Mouse (Mus musculus): Measurements from ENCODE around the gene Tspan14.
A peak's percentile ranks its signal among the peaks of the same experiment; 100 is the strongest.

The Tspan14 gene

GRCm38 (mm10) chr14:40952301-40952700 lies 14.3 kb downstream of the Tspan14 start:
- DNase-seq (ENCODE audit: low spot score in 2 of 2), result no peak

- no peak for DNase-seq (ENCODE audit: low spot score in 2 of 2)
Observed at GRCm38 (mm10) chr14:40949730-40950614, 16.6 kb downstream of the Tspan14 start.

DNA sequence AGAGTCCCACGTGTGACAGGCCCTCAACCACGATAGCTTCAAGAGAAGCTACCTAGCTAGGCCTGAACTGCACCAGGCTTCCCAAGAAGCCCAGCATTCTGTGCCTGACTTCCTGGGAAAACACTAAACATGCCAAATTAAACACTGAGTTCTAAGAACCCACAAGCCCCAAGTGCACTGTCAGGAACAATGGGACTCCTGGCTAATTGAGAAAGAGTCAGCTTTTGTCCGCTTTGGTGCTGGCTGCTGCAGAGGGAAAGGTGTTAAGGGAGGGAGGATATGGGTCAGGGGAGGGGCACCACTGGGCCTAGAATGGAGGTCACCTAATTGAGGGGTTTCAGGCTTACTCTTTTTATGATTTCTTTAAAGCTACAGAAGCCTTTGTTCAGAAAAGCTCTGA lies 17.6 kb downstream of the Tspan14 start:
- DNase-seq (ENCODE audit: low spot score in 2 of 2), result no peak

DNA sequence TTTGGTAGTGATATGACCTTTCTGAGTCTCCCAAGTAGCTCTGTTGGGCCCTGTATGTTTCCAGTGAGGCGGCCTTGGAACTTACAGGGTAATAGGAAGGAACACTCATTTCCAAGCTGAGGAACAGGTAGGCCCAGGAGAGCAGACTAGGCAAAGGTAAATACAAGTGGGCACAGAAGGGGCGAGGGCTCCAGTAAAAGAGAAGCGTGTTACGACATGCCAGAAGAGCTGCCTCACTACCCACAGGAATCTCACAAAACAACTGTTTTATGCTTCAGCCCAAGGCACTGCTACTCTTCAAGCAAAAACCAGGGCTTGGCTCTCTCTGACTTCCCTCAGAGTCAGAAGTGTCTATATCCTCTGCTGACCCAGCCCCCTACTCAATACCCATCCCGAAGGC lies 18.1 kb downstream of the Tspan14 start:
- no peak for DNase-seq (ENCODE audit: low spot score in 2 of 2)

DNA sequence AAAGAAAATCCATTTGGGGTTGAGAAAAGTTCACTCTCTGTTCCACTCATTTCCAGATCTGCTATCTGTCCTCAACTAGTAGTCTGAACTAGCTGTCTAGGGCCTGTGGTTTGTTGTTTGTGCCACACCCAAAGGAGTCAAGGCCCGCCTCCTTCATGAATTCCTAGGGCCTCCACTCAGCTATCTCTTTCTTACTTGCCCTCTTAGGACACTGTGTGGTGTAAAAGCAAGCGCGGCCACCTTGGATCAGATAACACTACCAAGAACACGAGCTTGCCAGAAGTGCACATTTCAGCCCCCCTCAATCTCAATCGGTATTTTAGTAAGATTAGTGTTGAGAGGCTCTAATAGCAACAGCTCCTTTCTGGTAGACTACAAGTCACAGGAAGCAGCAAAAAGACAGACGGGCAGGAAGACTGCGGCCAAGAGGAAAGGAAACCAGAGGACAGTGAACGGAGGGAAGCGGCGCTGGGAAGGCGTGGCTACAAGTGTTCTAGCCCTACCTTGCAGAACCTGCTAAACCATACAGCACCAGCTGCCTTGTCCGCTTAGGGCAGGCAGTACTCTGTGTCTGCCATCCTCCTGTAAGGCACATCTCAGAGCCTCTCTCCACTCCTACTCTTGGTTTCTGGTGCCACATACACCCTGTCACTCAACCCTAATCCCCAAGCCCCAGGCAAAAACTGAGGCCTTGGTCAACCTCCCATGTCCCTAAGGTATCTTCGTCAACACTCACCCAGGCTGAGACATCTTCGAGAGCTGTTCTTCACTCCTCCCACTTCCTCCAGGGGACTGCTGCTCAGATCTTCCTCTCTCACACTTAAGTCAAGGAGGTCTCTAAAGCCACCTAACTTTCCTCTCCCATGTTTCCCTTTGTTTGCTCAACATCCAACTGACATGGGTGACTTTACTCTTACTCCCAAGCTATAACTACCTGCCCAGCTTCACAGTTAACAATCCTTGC lies 18.9 kb downstream of the Tspan14 start:
- no peak for DNase-seq (ENCODE audit: low spot score in 2 of 2)

DNA sequence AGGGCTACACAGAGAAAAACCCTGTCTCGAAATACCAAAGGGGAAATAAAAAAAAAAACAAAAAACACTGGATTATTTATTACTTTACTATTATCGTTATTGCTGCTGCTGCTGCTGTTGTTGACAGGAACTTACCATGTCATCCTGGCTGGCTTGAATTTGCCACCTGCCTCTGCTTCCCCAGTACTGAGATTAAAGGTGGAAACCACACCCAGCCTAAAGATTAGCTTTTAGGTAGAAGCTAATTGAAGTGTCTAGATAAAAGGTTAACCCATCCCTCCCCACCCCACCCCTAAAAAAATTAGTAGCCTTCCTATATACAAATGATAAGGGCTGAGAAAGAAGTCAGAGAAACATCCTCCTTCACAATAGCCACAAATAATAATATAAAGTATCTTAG lies 22.8 kb downstream of the Tspan14 start:
- no peak for DNase-seq (ENCODE audit: low spot score in 2 of 2)

DNA sequence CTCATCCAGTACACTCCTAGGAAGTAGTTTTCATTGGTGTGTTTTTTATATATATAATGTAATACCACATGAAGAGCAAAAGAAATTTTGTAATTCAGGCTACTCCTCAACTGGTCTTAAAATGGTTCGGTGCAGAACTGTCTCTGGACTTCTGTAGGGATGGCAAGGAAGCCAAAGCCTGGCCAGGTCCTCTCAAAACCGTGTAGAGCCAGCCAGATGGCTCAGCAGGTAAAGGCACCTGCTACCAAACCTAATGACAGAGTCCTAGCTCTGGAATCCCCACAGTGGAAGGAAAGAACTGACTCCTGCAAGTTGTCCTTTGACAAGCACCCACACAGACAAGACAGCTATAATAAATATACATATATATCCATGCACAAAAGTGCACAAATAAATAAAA lies 24.2 kb downstream of the Tspan14 start:
- no peak for DNase-seq (ENCODE audit: low spot score in 2 of 2)

GRCm38 (mm10) chr14:40938380-40938987 lies 28.1 kb downstream of the Tspan14 start:
- no peak for DNase-seq (ENCODE audit: low spot score in 2 of 2)

- no peak for DNase-seq (ENCODE audit: low spot score in 2 of 2)
Observed at GRCm38 (mm10) chr14:40937052-40937451, 29.6 kb downstream of the Tspan14 start.

GRCm38 (mm10) chr14:40935481-40935880 lies 31.1 kb downstream of the Tspan14 start:
- no peak for DNase-seq (ENCODE audit: low spot score in 2 of 2)

- no peak for DNase-seq (ENCODE audit: low spot score in 2 of 2)
Observed at GRCm38 (mm10) chr14:40935054-40935453, 31.6 kb downstream of the Tspan14 start.

GRCm38 (mm10) chr14:40933328-40933727 lies 33.3 kb downstream of the Tspan14 start:
- no peak for DNase-seq (ENCODE audit: low spot score in 2 of 2)

DNA sequence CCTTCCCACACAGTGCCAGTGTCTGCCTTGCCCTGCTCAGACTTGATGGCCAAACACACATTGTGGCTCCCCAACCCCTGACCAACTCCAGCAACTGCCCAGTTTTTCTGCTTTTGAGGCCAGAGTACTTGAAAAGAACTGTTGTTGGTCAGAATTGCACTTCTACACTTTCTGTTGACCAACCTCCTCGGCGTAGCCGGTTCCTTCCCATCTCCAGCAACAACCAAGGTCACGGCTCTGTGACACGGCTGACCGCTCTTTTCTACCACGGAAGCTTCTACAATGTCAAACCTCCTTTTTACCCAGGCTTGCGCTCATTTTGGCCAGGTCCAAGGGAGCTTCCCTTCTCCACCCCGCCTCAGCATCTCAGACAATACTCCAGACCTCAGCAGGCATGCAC lies 34.4 kb downstream of the Tspan14 start:
- no peak for DNase-seq (ENCODE audit: low spot score in 2 of 2)

- DNase-seq (ENCODE audit: low spot score in 2 of 2), result no peak
Observed at GRCm38 (mm10) chr14:40931115-40931829, 35.3 kb downstream of the Tspan14 start.

GRCm38 (mm10) chr14:40929943-40930342 lies 36.7 kb downstream of the Tspan14 start:
- no peak for DNase-seq (ENCODE audit: low spot score in 2 of 2)

GRCm38 (mm10) chr14:40928897-40929296 lies 37.7 kb downstream of the Tspan14 start:
- DNase-seq (ENCODE audit: low spot score in 2 of 2), result no peak

GRCm38 (mm10) chr14:40927041-40927440 lies 39.6 kb downstream of the Tspan14 start:
- no peak for DNase-seq (ENCODE audit: low spot score in 2 of 2)

DNA sequence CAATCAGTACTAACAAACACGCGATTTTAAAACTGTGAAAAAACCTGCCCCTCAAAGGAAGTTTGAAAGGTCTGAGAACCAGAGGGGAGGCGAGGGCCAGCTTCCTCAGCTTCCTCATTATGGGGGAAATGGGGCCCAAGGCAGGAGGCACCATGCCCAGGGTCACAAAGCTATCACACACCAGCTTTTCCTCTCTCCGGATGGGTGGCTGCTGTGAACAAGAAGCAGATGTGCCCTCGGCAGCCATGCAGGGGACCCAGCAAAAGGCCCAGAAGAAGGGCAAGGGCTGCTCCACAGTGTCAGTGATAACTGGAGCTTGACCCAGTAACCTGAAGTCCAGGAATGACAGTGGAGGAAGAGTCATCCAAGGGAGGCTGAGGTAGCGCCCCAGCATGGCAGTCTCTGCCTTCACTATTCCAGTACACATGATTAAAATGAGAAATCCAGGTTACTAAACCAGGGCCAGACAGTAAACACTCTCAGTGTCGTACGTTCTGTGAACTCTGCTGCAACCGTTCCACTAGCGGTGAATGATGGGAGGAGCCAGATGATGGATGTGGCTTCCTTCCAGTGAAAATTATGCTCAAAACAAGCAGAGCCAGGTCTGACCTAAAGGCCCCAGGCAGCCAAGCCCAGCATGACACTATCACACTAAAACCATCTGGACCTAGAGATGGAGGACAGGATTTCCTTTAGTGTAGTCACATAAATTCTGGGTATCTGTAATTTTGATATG lies 42.1 kb downstream of the Tspan14 start:
- peak in 1 of 2 experiments; percentile 32 for DNase-seq (ENCODE audit: low spot score in 2 of 2)

GRCm38 (mm10) chr14:40921241-40921640 lies 45.4 kb downstream of the Tspan14 start:
- DNase-seq (ENCODE audit: low spot score in 2 of 2), result no peak

- DNase-seq (ENCODE audit: low spot score in 2 of 2), result no peak
Observed at GRCm38 (mm10) chr14:40919521-40919920, 47.1 kb downstream of the Tspan14 start.

GRCm38 (mm10) chr14:40918477-40918876 lies 48.1 kb downstream of the Tspan14 start:
- no peak for DNase-seq (ENCODE audit: low spot score in 2 of 2)

Measured in spleen, postnatal 14 days (tissue).